Mouse (Mus musculus) liver, adult (tissue): ENCODE measurements around the gene Bcas2.

Experiments
- GATA4 ChIP-seq: IDR thresholded peaks from 2 replicates; pipeline ENCODE4 v1.6.1; 2014; ENCODE audit warnings: mild to moderate bottlenecking, low read length; ENCODE audit not compliant: insufficient replicate concordance

Gene Bcas2

GRCm38 (mm10) chr3:103171505-103172267 is at the start of gene Bcas2:
TSS of gene Bcas2 (plus strand) at chr3:103171655.
- no peak; the same call in 1 of the 2 replicates for TF ChIP-seq GATA4

- no peak for TF ChIP-seq GATA4
These were observed 47.8 kb upstream of the Bcas2 start for GRCm38 (mm10) chr3:103123636-103124035.

GRCm38 (mm10) chr3:103126138-103126537 is 45.3 kb upstream of the Bcas2 start:
- TF ChIP-seq GATA4, result no peak

DNA sequence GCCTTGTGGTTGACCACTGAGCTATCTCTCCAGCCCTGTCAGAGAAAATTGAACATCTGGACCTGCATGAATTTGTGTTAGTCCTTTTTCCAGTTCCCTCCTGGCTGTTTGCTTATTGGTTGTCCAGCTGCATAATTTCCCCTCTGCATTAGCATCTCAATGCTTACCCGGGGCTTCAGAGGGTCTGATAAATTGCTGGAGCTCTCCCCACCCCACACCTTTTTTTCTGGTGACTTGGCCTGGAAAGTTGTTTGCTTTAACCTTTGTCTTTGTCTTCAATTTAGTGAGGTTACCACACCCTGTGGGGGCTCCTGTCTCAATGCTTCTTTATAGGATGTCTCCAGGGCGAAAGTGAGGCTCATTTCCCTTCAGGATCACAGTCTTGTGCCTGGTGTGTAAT is 44.3 kb upstream of the Bcas2 start:
- TF ChIP-seq GATA4, result no peak

GRCm38 (mm10) chr3:103127721-103128120 is 43.7 kb upstream of the Bcas2 start:
- no peak for TF ChIP-seq GATA4

DNA sequence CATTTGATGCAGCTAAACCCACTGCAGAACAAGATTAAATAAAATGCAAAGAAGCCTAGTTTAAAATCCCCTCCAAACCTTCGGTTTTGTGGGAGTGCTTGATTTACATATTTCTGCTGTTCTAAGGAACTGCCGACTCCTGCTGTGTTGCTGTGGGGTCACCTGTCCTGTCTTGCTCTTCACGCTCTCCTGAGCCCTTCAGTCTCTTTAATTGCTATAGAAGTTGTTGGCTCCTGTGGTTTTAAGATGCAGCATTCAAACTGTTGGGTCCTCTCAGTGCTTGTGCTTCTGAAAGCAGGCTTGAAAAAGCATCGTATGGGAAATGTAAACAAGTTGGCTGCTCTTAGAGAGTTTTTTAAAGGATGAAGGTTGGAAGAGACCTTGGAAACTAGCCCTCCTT is 43.2 kb upstream of the Bcas2 start:
- no peak for TF ChIP-seq GATA4

GRCm38 (mm10) chr3:103129367-103130159 is 41.9 kb upstream of the Bcas2 start:
- TF ChIP-seq GATA4, result no peak

GRCm38 (mm10) chr3:103130236-103130751 is 41.2 kb upstream of the Bcas2 start:
- no peak for TF ChIP-seq GATA4

GRCm38 (mm10) chr3:103133098-103133497 is 38.4 kb upstream of the Bcas2 start:
- TF ChIP-seq GATA4, result no peak

- no peak for TF ChIP-seq GATA4
These were observed 34.9 kb upstream of the Bcas2 start for GRCm38 (mm10) chr3:103136414-103137077.

- peak; percentile 77; the same call in 1 of the 2 replicates for TF ChIP-seq GATA4
These were observed 32.4 kb upstream of the Bcas2 start for GRCm38 (mm10) chr3:103139047-103139446.

GRCm38 (mm10) chr3:103140095-103140838 is 31.2 kb upstream of the Bcas2 start:
- peak; percentile 60; the same call in 1 of the 2 replicates for TF ChIP-seq GATA4

DNA sequence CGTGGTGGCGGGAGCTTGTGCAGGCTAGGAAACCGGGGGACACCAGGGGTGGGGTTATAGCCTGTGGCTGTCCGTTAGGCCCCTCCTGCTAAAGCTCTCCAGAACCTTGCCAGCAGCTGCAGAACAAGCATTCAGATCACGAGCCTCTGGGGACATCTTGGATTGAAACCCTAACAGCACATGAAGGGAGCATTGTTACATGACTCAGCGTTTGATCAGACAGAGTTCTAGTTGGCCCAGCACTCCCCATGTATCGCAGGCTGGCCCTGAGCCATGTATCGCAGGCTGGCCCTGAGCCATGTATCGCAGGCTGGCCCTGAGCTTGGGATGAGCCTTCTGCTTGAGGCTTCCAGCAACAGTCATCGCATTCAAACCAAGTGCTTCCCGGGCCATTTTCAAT is 30.2 kb upstream of the Bcas2 start:
- TF ChIP-seq GATA4, result no peak

DNA sequence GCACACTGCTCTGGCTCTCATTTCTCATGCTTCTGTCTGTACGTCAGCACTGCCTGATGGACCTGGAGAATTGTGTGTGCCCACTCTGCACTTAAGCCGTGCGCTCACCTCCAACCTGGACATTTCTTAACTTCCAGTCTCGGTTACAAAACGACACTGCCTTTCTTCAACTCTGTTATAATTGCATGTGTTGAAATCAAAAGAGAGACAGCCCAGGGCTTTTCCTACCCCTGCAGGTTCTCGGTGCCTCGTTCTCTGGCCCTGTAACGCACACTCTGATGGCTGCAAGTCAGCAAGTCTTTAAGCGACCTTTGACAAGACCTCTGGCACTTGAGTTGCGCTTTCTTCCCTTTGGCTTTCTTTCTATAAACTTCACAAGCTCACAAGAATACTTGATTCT is 29.1 kb upstream of the Bcas2 start:
- no peak for TF ChIP-seq GATA4

DNA sequence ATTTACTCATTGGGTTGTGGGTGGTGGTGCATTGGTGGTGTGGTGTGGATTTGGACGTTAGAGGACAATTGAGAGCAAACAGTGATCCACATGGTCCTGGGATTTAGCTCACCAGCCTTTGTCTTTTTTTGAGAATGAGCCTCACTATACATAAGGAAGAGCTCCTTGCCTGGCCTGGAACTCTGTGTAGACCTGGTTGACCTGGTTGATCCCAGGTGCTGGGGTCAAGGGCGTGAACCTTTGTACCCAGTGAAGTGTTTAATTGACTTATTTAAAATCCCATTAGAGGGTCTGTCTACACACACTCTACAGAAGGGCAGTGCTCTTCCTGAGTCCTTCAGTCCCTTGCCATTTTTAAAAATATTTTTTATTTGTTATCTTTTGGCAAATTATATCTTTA is 26.1 kb upstream of the Bcas2 start:
- no peak for TF ChIP-seq GATA4
